Mouse (Mus musculus): Measurements from ENCODE around the gene Cfap69. TPM values are rescaled to one million over a fixed set of nuclear protein-coding genes. Genes with fewer than 3 reads are reported as not detected.

Cfap69 gene
- 4.1 and 4.4 TPM in 2 replicates for polyA plus RNA-seq (2015; fragmentation: Nextera tagmentation; extraction: Ambion mirVana)

DNA sequence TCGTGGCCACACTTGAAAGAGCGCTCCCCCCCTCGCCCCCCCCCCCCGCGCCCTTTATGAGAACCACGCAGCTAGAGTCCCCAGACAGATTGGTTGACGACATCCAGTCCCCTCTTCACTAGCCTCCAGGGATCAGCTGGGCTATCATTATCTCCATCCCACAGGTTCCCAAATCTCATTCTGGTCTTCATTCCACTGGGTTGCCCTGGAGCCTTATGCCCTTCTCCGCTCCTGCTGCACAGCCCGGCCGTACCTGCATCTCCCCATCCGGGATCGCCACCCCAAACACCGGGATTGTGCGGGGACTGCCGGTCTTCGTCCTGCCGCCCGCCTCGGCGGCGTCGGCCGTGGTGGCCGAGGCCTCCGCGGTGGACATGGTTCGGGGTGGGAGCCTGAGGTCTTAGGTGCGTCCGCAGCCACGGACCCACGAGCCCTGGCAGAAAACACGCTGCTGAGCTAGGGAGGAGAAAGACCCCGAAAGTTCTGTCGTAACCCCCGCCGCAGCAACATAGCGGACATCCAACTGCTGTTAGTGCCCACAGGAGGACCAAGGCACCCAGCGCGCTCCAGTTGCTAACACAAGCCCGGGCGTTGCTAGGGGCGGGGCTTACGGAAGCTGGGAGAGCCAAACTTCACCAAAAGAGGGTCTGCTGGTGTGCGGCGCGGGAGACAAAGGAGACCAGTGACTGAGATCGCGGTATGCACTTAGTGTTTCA, at the start of gene Cfap69:
Gene Cfap69, minus strand, starts transcription at position 585 of the 716 bp plus-strand sequence.
- H3K4me1 ChIP-seq: peaks cover 10% of the 10 kb centered on the region; the same call in 1 of the 2 replicates
- H3K9ac ChIP-seq: peak within 1 kb of the TSS; percentile 50
- no peaks in the 10 kb centered on the region for H3K9me3 ChIP-seq
- peak within 1 kb of the TSS; percentile 99 for H3K4me2 ChIP-seq
- H3K27ac ChIP-seq: no peak within 1 kb of the TSS
- H3K4me3 ChIP-seq: peak within 1 kb of the TSS; percentile 76
- H3K36me3 ChIP-seq: no peaks in the 10 kb centered on the region
- ATAC-seq (ENCODE audit: borderline replicate concordance, extremely low read depth, low FRiP score, low TSS enrichment): peak; percentile 95
- under 1% methylated on average over 46 of the region's 48 CpGs for WGBS
- no peaks in the 10 kb centered on the region; the same call in 1 of the 2 replicates for H3K27me3 ChIP-seq

DNA sequence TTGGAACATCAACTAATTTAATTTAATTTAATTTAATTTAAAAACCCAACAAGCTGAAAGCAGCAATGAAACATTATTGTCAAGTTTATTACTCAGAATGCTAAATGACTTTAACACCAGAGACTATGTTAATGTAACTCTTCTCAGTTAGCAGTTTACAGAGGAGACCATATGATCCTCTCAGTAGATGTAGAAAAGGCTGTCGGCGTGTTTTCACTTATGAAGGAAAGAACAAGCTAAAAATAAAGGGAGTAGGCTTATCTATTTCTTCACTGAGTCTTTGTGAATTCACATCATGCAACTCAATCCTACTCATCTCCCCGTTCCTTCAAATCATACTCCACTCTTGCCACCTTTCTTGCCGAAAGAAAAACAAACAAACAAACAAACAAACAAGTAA, 47.0 kb upstream of the Cfap69 start:
- WGBS: 71% methylated on average over 4 of the region's 4 CpGs
- no peak overlapping the region for H3K9ac ChIP-seq
- no peak overlapping the region for H3K27ac ChIP-seq
- no peak for ATAC-seq (ENCODE audit: borderline replicate concordance, extremely low read depth, low FRiP score, low TSS enrichment)
- no peaks in the 10 kb centered on the region for H3K9me3 ChIP-seq
- H3K4me1 ChIP-seq: no peaks in the 10 kb centered on the region
- H3K27me3 ChIP-seq: no peaks in the 10 kb centered on the region
- H3K36me3 ChIP-seq: no peaks in the 10 kb centered on the region
- no peak overlapping the region for H3K4me2 ChIP-seq
- no peak overlapping the region for H3K4me3 ChIP-seq

DNA sequence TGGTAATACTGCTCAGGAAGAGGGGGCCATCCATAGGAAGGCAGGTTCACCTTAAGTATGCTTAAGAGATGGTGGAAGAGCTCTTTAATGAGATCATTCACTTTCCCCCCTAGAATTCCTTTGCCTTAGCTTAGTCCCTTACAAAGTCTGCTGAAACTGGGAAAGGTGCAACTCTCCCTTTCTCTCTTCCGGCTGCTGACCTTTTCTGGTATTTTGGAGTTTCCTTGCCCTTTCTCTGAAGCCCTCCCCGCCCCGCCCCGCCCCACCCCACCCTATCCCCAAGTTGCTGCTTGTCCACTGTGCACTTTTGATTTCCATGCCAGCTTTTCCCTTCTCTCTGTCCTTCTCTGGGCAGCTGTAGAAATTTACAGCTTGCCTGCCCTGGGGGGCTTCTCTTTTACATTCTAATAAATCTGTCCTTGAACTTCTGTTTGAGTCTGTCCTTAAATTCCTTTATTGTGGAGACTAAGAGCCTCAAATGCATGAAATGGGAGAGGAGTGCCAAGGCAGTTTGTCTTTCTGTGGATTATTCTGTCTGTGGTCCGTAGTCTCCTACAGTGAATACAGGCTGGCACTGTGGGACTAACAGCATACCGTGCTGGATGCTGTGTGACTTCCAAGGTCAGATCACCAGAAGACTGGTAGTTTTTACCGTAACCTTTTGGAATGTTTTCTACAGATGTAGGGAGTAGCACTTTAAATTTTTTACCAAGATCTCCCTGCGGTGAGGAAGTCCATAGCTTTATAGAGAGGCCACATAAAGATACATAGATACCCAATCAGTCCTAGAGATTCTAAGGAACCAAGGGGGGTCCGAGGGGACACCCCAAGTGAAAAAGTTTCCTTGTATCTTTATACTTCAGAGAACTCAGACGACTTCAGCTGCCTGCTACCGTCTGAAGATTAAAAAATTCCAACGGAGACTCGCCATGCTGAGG, 43.6 kb upstream of the Cfap69 start:
- Histone ChIP-seq H3K9me3 (no peaks in the 10 kb centered on the region), H3K4me1 (no peaks in the 10 kb centered on the region), H3K27ac (no peak overlapping the region), H3K9ac (no peak overlapping the region), H3K36me3 (no peaks in the 10 kb centered on the region), H3K27me3 (no peaks in the 10 kb centered on the region), H3K4me2 (no peak overlapping the region), H3K4me3 (no peak overlapping the region)
- no peak for ATAC-seq (ENCODE audit: borderline replicate concordance, extremely low read depth, low FRiP score, low TSS enrichment)
- WGBS: 58% methylated on average over 13 of the region's 13 CpGs

DNA sequence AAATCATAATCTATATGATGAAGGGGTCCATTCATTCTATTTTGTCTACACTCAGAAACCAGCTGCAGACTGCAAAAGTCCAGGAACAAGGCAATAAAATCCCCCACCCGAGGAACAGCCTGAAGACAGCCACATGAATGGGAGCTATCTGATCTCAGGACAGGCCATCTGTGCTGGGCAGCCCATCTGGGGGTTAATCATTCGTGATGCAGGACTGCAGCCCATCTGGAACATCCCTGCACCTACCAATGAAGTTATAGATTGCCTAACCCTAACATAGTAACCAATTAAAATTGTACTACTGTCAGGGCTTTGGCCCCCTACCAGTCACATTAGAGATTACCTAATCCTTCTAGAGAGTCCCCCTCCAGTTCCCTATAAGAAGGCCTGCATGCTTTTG, 41.0 kb upstream of the Cfap69 start:
- Histone ChIP-seq H3K27ac (no peak overlapping the region), H3K4me3 (no peak overlapping the region), H3K4me1 (no peaks in the 10 kb centered on the region), H3K4me2 (no peak overlapping the region), H3K36me3 (no peaks in the 10 kb centered on the region), H3K9me3 (no peaks in the 10 kb centered on the region), H3K27me3 (no peaks in the 10 kb centered on the region), H3K9ac (no peak overlapping the region)
- ATAC-seq (ENCODE audit: borderline replicate concordance, extremely low read depth, low FRiP score, low TSS enrichment): no peak
- WGBS: 44% methylated on average over 2 of the region's 2 CpGs

DNA sequence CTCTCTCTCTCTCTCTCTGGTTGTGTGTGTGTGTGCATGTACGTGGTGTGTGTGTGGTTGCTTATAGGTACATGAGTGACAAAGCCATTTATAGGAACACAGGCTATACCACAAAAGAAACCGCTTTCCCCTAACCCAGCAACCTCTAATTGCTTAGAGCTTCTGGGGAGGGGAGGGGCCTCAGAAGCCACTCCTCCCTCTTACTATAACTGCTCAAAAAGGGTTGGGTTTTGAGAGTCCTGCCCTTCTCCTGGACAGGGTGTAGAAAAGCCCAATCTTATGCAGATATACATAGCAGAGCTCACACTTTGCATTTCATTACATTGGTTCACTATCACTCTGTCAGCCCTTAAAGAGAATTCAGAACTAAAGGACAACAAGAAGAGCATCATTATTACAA, 36.3 kb upstream of the Cfap69 start:
- Histone ChIP-seq H3K27me3 (no peaks in the 10 kb centered on the region), H3K9ac (no peak overlapping the region), H3K27ac (no peak overlapping the region), H3K4me2 (no peak overlapping the region), H3K4me1 (no peaks in the 10 kb centered on the region), H3K9me3 (no peaks in the 10 kb centered on the region), H3K36me3 (no peaks in the 10 kb centered on the region), H3K4me3 (no peak overlapping the region)
- 85% methylated on average over 2 of the region's 2 CpGs for WGBS
- ATAC-seq (ENCODE audit: borderline replicate concordance, extremely low read depth, low FRiP score, low TSS enrichment): no peak

DNA sequence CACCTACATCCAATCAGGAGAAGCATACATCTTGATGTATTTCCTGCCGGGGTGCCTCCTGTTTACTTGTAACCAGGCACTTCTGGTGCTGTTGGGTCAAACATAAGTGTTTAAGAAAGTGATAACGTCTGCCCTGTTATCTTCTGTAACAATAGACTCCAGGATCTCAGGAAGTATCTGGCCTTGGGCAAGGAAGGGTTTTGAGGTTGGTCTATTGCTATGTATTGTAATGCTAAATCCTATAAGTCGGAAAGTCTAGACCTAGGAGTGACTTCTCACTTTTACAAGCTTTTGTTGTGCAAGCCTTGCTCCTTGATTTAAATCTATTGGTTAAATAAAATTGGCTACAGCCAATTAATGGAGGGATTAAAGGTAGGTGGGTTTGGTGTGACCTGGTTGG, 34.8 kb upstream of the Cfap69 start:
- H3K4me2 ChIP-seq: no peak overlapping the region
- no peak overlapping the region for H3K4me3 ChIP-seq
- no peak for ATAC-seq (ENCODE audit: borderline replicate concordance, extremely low read depth, low FRiP score, low TSS enrichment)
- H3K27me3 ChIP-seq: no peaks in the 10 kb centered on the region
- H3K9ac ChIP-seq: no peak overlapping the region
- 40% methylated on average over 3 of the region's 3 CpGs for WGBS
- H3K36me3 ChIP-seq: no peaks in the 10 kb centered on the region
- no peak overlapping the region for H3K27ac ChIP-seq
- no peaks in the 10 kb centered on the region for H3K4me1 ChIP-seq
- no peaks in the 10 kb centered on the region for H3K9me3 ChIP-seq

DNA sequence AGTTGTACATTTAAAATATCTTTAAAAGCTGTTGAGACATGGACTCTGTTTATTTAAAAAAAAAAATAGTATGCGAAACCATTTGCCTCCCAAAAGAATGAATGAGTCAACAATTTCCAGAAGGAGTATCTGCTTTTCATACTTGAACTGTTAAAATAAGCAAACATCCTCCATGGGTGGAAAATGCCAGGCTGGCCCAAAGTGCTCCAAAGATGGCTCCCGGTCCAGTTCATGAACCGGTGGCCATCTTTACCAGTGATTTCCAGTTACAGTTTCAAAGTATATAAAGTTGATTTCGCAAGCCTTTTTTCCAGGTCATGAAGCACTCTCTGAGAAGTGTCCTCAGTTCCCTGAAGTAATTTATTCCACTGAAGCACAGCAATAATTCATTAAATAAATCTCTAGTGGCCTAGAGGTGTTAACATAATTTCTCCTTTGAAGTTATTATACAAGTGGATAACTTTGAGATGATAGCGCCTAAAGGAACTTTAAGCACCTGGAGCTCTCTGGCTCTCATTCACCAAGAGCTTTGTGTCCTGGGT, 31.4 kb upstream of the Cfap69 start:
- H3K4me2 ChIP-seq: no peak overlapping the region
- no peak overlapping the region for H3K27ac ChIP-seq
- no peak for ATAC-seq (ENCODE audit: borderline replicate concordance, extremely low read depth, low FRiP score, low TSS enrichment)
- no peak overlapping the region for H3K4me3 ChIP-seq
- no peak overlapping the region for H3K9ac ChIP-seq
- WGBS: 75% methylated on average over 5 of the region's 5 CpGs
- no peaks in the 10 kb centered on the region for H3K27me3 ChIP-seq
- H3K4me1 ChIP-seq: no peaks in the 10 kb centered on the region
- H3K36me3 ChIP-seq: no peaks in the 10 kb centered on the region
- no peaks in the 10 kb centered on the region for H3K9me3 ChIP-seq

DNA sequence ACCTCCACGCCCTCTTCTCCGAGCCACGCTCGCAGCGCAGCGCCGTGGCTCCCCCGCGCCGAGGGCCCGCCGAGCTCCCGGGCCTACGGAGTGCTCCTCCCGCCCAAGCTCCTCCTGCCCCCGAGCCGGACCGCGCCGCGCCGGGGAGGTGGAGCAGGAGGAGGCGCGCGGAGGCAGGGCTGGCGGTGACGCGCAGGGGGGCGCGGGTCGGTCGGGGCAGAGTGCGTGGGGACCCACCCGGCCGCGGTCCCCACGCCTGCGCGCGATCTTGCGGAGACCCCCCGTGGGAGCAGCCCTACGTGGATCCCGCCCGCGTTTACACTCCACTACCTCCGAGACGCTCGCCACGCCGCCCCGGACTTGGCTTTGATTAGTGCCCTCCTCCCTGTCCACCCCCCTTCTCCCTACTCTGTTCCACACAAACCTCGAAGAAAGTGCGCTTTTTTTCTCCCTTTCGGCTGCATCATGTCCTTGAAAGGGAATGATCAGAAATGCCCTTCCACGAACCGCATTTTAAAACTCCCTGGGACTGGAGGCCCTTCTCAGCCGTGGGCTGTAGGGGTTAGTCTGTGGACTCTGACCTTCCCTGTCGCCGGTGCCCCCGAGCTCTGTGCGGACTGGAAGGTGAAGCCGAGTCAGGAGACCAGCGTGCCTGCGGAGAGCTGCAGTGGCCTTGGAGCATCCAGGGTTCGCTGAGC, 30.1 kb upstream of the Cfap69 start, which contains the start of gene Steap2:
Gene Steap2, minus strand, starts transcription at position 623 of the 698 bp plus-strand sequence.
- Histone ChIP-seq H3K36me3 (no peaks in the 10 kb centered on the region), H3K27ac (no peak within 1 kb of the TSS), H3K9ac (peak within 1 kb of the TSS; percentile 81), H3K4me3 (peak within 1 kb of the TSS; percentile 80), H3K4me2 (peak within 1 kb of the TSS; percentile 93), H3K4me1 (no peaks in the 10 kb centered on the region), H3K27me3 (no peaks in the 10 kb centered on the region), H3K9me3 (no peaks in the 10 kb centered on the region)
- ATAC-seq (ENCODE audit: borderline replicate concordance, extremely low read depth, low FRiP score, low TSS enrichment): peak; percentile 93
- 1% methylated on average over 63 of the region's 66 CpGs for WGBS

DNA sequence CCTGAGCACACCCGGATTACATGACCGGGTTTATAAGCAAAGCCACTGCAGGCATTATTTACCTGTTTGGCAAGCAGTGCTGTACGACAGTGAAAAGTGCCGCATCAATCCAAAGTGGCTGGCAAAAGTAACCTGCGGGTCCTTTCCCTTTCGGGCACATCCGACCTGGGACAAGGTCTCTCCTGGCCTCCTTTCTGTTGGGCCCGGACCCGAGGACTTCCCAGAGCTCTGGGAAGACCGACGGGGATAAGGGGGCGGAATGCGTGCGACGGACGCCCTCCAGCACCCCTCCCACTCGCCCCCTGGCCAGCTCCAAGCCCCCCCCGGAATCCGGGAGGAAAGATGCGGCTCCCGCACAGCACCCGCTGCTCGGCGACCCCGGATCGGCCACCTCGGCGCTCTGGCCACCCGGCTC, 29.5 kb upstream of the Cfap69 start:
- Histone ChIP-seq H3K4me2 (peak overlapping the region; percentile 93), H3K27ac (no peak overlapping the region), H3K9me3 (no peaks in the 10 kb centered on the region), H3K4me1 (no peaks in the 10 kb centered on the region), H3K36me3 (no peaks in the 10 kb centered on the region), H3K27me3 (no peaks in the 10 kb centered on the region), H3K4me3 (peak overlapping the region; percentile 80), H3K9ac (peak overlapping the region; percentile 81)
- 0% methylated on average over 20 of the region's 29 CpGs for WGBS
- peak; percentile 68; the same call in 1 of the 2 replicates for ATAC-seq (ENCODE audit: borderline replicate concordance, extremely low read depth, low FRiP score, low TSS enrichment)

DNA sequence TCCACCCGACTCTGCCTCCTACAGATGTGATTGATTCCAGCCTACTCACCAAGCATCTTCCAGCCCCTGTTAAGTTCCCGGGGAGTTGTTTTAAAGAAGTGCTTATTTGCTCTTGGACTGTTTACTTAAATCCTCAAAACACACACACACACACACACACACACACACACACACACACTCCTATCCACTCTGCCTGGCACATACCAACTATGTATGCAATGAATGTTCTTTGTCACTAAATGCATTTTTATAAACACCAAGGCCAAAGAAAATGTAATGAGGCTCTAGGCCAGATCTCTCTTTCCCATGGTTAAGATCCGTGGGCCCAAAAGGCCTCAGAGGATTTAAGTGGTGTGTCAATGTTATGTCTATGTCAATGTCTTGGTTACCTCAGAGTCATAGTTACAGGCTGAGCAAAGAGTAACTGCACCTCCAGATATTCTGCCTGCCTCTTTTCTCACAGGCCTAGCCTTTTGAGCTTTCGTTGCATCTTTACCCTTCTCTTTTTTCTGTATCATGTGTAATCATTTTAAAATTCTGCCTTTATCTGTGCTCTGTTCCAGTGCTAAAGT, 28.2 kb upstream of the Cfap69 start:
- no peak overlapping the region for H3K4me2 ChIP-seq
- no peak for ATAC-seq (ENCODE audit: borderline replicate concordance, extremely low read depth, low FRiP score, low TSS enrichment)
- no peaks in the 10 kb centered on the region for H3K9me3 ChIP-seq
- H3K27me3 ChIP-seq: no peaks in the 10 kb centered on the region
- H3K4me1 ChIP-seq: no peaks in the 10 kb centered on the region
- no peak overlapping the region for H3K4me3 ChIP-seq
- H3K27ac ChIP-seq: no peak overlapping the region
- H3K9ac ChIP-seq: no peak overlapping the region
- WGBS: 28% methylated on average over 4 of the region's 4 CpGs
- no peaks in the 10 kb centered on the region for H3K36me3 ChIP-seq

DNA sequence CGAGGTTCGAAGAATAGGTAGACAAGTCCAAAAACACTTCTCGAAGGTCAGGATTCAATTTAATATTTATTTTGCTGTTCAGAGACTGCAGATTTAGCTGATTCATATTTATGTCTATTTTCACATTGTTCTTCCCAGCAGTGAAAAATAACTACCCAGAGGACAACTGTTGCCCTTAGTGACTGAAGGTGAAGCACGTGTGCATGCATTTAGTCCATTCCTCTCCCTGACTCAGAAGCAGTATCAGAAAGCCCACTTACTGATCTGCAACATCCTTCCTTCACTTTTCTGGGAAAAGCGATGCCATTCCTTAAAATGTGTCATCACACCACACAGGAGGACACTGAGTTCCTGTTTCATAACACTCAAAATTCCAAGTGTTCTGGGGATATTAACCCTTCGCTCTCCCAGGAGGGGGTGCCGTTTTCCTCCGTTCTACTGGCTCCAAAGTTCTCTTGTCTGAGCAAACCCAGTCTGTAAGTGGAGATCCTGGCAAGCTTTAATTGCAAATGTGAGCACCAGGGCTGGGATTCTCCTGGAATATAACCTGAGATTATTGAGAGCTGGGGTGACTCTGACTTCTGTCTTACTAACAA, 25.0 kb upstream of the Cfap69 start:
- WGBS: 64% methylated on average over 8 of the region's 8 CpGs
- Histone ChIP-seq H3K4me3 (no peak overlapping the region), H3K36me3 (no peaks in the 10 kb centered on the region), H3K27ac (no peak overlapping the region), H3K4me1 (no peaks in the 10 kb centered on the region), H3K9me3 (no peaks in the 10 kb centered on the region), H3K4me2 (no peak overlapping the region), H3K9ac (no peak overlapping the region), H3K27me3 (no peaks in the 10 kb centered on the region)
- no peak for ATAC-seq (ENCODE audit: borderline replicate concordance, extremely low read depth, low FRiP score, low TSS enrichment)
